Mouse (Mus musculus): ENCODE results near the gene Ace2. TPM values are rescaled to one million over a fixed set of nuclear protein-coding genes. Genes with fewer than 3 reads are reported as not detected.

Gene Ace2
- polyA plus RNA-seq (2014; fragmentation: Illumina TruSeq; extraction: RNeasy Lipid Tissue Mini Kit (QIAGEN cat#74804)) = 11.9 TPM

GRCm38 (mm10) chrX:164139032-164139431, at the start of gene Ace2:
Gene Ace2, plus strand, starts transcription at chrX:164139332.

Other genes with a start within 250 kb of the Ace2 start
- 218 TPM for gene Ap1s2, start 230.3 kb upstream of the Ace2 start, polyA plus RNA-seq (2014; fragmentation: Illumina TruSeq; extraction: RNeasy Lipid Tissue Mini Kit (QIAGEN cat#74804))
- gene Zrsr2, start 180.7 kb upstream of the Ace2 start, polyA plus RNA-seq (2014; fragmentation: Illumina TruSeq; extraction: RNeasy Lipid Tissue Mini Kit (QIAGEN cat#74804)) = 82.0 TPM
- gene Car5b, start 111.3 kb upstream of the Ace2 start, polyA plus RNA-seq (2014; fragmentation: Illumina TruSeq; extraction: RNeasy Lipid Tissue Mini Kit (QIAGEN cat#74804)) = 8.4 TPM
- gene Siah1b, start 62.8 kb upstream of the Ace2 start, polyA plus RNA-seq (2014; fragmentation: Illumina TruSeq; extraction: RNeasy Lipid Tissue Mini Kit (QIAGEN cat#74804)) = 23.2 TPM
- gene Cltrn, start 50.5 kb upstream of the Ace2 start, polyA plus RNA-seq (2014; fragmentation: Illumina TruSeq; extraction: RNeasy Lipid Tissue Mini Kit (QIAGEN cat#74804)) = not detected
- 3.2 TPM for gene Bmx, start 118.9 kb downstream of the Ace2 start, polyA plus RNA-seq (2014; fragmentation: Illumina TruSeq; extraction: RNeasy Lipid Tissue Mini Kit (QIAGEN cat#74804))
- 26.2 TPM for gene Pir, start 130.0 kb downstream of the Ace2 start, polyA plus RNA-seq (2014; fragmentation: Illumina TruSeq; extraction: RNeasy Lipid Tissue Mini Kit (QIAGEN cat#74804))
- gene Vegfd, start 234.0 kb downstream of the Ace2 start, polyA plus RNA-seq (2014; fragmentation: Illumina TruSeq; extraction: RNeasy Lipid Tissue Mini Kit (QIAGEN cat#74804)) = 12.3 TPM

Data from ovary, adult 10 weeks (tissue).